Mouse (Mus musculus): ENCODE data around the gene Ddx43. TPM values are rescaled to one million over a fixed set of nuclear protein-coding genes. Genes with fewer than 3 reads are reported as not detected.

The Ddx43 gene
- polyA plus RNA-seq, 1 experiment from 2014 or later = 0.23 TPM

- no peak for DNase-seq (ENCODE audit: low spot score)
These were observed 22.6 kb upstream of the Ddx43 start for GRCm38 (mm10) chr9:78372827-78373504.

GRCm38 (mm10) chr9:78374397-78374796 lies 21.2 kb upstream of the Ddx43 start:
- DNase-seq (ENCODE audit: low spot score) = no peak

- no peak for DNase-seq (ENCODE audit: low spot score)
These were observed 20.6 kb upstream of the Ddx43 start for GRCm38 (mm10) chr9:78374885-78375389.

- DNase-seq (ENCODE audit: low spot score) = no peak
These were observed 20.1 kb upstream of the Ddx43 start for GRCm38 (mm10) chr9:78375486-78375885.

GRCm38 (mm10) chr9:78377546-78377945 lies 18.0 kb upstream of the Ddx43 start:
- DNase-seq (ENCODE audit: low spot score) = no peak

- DNase-seq (ENCODE audit: low spot score) = peak; percentile 14
These were observed 17.3 kb upstream of the Ddx43 start, which contains the start of gene Ooep for GRCm38 (mm10) chr9:78378113-78378785. TSS of gene Ooep (minus strand) at chr9:78378725.

GRCm38 (mm10) chr9:78385893-78386292 lies 9.7 kb upstream of the Ddx43 start:
- DNase-seq (ENCODE audit: low spot score) = peak; percentile 21

- DNase-seq (ENCODE audit: low spot score) = no peak
These were observed 8.6 kb upstream of the Ddx43 start for GRCm38 (mm10) chr9:78386947-78387346.

- no peak for DNase-seq (ENCODE audit: low spot score)
These were observed 5.6 kb upstream of the Ddx43 start for GRCm38 (mm10) chr9:78389981-78390380.

- no peak for DNase-seq (ENCODE audit: low spot score)
These were observed 1.8 kb upstream of the Ddx43 start for GRCm38 (mm10) chr9:78393741-78394140.

- no peak for DNase-seq (ENCODE audit: low spot score)
These were observed 975 bp upstream of the Ddx43 start for GRCm38 (mm10) chr9:78394602-78395001.

GRCm38 (mm10) chr9:78395244-78395629 lies 340 bp upstream of the Ddx43 start:
- DNase-seq (ENCODE audit: low spot score) = no peak

GRCm38 (mm10) chr9:78396517-78396916 lies 940 bp downstream of the Ddx43 start:
- DNase-seq (ENCODE audit: low spot score) = no peak

GRCm38 (mm10) chr9:78400570-78400969 lies 5.0 kb downstream of the Ddx43 start:
- no peak for DNase-seq (ENCODE audit: low spot score)

- no peak for DNase-seq (ENCODE audit: low spot score)
These were observed 6.0 kb downstream of the Ddx43 start for GRCm38 (mm10) chr9:78401596-78401995.

- DNase-seq (ENCODE audit: low spot score) = peak; percentile 65
These were observed 31.8 kb downstream of the Ddx43 start for GRCm38 (mm10) chr9:78427362-78427781.

- peak; percentile 26 for DNase-seq (ENCODE audit: low spot score)
These were observed 32.6 kb downstream of the Ddx43 start for GRCm38 (mm10) chr9:78428185-78428584.

GRCm38 (mm10) chr9:78428870-78429432 lies 33.4 kb downstream of the Ddx43 start:
- DNase-seq (ENCODE audit: low spot score) = no peak

GRCm38 (mm10) chr9:78429551-78429950 lies 34.0 kb downstream of the Ddx43 start:
- no peak for DNase-seq (ENCODE audit: low spot score)

GRCm38 (mm10) chr9:78430486-78430885 lies 34.9 kb downstream of the Ddx43 start:
- DNase-seq (ENCODE audit: low spot score) = no peak

GRCm38 (mm10) chr9:78432471-78432870 lies 36.9 kb downstream of the Ddx43 start:
- no peak for DNase-seq (ENCODE audit: low spot score)

GRCm38 (mm10) chr9:78439426-78439825 lies 43.8 kb downstream of the Ddx43 start:
- DNase-seq (ENCODE audit: low spot score) = no peak
